Mouse (Mus musculus): Measurements from ENCODE around the gene BC017158. TPM values are rescaled to one million over a fixed set of nuclear protein-coding genes. Genes with fewer than 3 reads are reported as not detected.

Gene BC017158
- polyA plus RNA-seq, 1 experiment from 2014 or later, result 9.9 TPM

- Histone ChIP-seq H3K4me2 (ENCODE audit: low read length) (no peak overlapping the region), H3K4me1 (ENCODE audit: control insufficient read depth, insufficient read depth, low read length) (no peaks in the 10 kb centered on the region), H3K27me3 (replicated peaks; ENCODE audit: control insufficient read depth, insufficient read depth, low read length) (no peaks in the 10 kb centered on the region), H3K4me3 (ENCODE audit: low read depth, low read length) (no peak overlapping the region), H3K9me3 (replicated peaks; ENCODE audit: control insufficient read depth, low read length) (no peaks in the 10 kb centered on the region), H3K9ac (ENCODE audit: low read length) (no peak overlapping the region), H3K27ac (ENCODE audit: low read depth, low read length) (no peak overlapping the region), H3K36me3 (ENCODE audit: control insufficient read depth, insufficient read depth, low read length) (no peaks in the 10 kb centered on the region)
- DNase-seq (ENCODE audit: low spot score) (no peak), ATAC-seq (no peak)
- WGBS, result 100% methylated on average over 1 of the region's 1 CpGs
Measured at GRCm38 (mm10) chr7:128332896-128333295, 34.9 kb upstream of the BC017158 start.

- ATAC-seq (no peak), DNase-seq (ENCODE audit: low spot score) (no peak)
- H3K27ac ChIP-seq (ENCODE audit: low read depth, low read length), result no peak overlapping the region
- WGBS, result 71% methylated on average over 9 of the region's 9 CpGs
- H3K36me3 ChIP-seq (ENCODE audit: control insufficient read depth, insufficient read depth, low read length), result no peaks in the 10 kb centered on the region
- no peaks in the 10 kb centered on the region for H3K9me3 ChIP-seq (replicated peaks; ENCODE audit: control insufficient read depth, low read length)
- H3K9ac ChIP-seq (ENCODE audit: low read length), result no peak overlapping the region
- H3K4me2 ChIP-seq (ENCODE audit: low read length), result no peak overlapping the region
- no peaks in the 10 kb centered on the region for H3K27me3 ChIP-seq (replicated peaks; ENCODE audit: control insufficient read depth, insufficient read depth, low read length)
- H3K4me1 ChIP-seq (ENCODE audit: control insufficient read depth, insufficient read depth, low read length), result no peaks in the 10 kb centered on the region
- no peak overlapping the region for H3K4me3 ChIP-seq (ENCODE audit: low read depth, low read length)
Measured at GRCm38 (mm10) chr7:128330981-128331380, 33.0 kb upstream of the BC017158 start.

DNA sequence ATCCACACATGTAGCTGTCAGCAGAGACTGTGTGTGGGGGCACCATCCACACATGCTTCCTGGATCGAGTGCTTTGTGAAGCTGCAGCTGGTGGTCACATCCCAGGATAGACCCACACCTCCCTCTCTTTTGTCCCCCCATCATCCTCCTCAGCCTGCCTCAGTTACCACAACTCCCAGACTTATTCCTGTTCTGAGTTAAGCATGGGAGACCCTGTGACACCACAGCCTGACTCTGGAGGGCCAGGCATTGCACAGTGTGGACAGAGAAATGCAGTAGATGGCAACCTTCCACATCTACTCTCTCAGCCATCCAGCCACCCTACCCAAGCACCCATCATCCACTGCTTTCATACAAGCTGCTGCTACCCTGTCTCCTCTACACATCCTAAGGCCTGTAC is 27.0 kb upstream of the BC017158 start:
- ATAC-seq (no peak), DNase-seq (ENCODE audit: low spot score) (no peak)
- Histone ChIP-seq H3K9ac (ENCODE audit: low read length) (no peak overlapping the region), H3K4me3 (ENCODE audit: low read depth, low read length) (no peak overlapping the region), H3K36me3 (ENCODE audit: control insufficient read depth, insufficient read depth, low read length) (no peaks in the 10 kb centered on the region), H3K27me3 (replicated peaks; ENCODE audit: control insufficient read depth, insufficient read depth, low read length) (no peaks in the 10 kb centered on the region), H3K27ac (ENCODE audit: low read depth, low read length) (no peak overlapping the region), H3K9me3 (replicated peaks; ENCODE audit: control insufficient read depth, low read length) (no peaks in the 10 kb centered on the region), H3K4me1 (ENCODE audit: control insufficient read depth, insufficient read depth, low read length) (no peaks in the 10 kb centered on the region), H3K4me2 (ENCODE audit: low read length) (no peak overlapping the region)
- WGBS, result 86% methylated on average over 1 of the region's 1 CpGs

GRCm38 (mm10) chr7:128321260-128321659 is 23.3 kb upstream of the BC017158 start:
- WGBS, result 88% methylated on average over 7 of the region's 7 CpGs

DNA sequence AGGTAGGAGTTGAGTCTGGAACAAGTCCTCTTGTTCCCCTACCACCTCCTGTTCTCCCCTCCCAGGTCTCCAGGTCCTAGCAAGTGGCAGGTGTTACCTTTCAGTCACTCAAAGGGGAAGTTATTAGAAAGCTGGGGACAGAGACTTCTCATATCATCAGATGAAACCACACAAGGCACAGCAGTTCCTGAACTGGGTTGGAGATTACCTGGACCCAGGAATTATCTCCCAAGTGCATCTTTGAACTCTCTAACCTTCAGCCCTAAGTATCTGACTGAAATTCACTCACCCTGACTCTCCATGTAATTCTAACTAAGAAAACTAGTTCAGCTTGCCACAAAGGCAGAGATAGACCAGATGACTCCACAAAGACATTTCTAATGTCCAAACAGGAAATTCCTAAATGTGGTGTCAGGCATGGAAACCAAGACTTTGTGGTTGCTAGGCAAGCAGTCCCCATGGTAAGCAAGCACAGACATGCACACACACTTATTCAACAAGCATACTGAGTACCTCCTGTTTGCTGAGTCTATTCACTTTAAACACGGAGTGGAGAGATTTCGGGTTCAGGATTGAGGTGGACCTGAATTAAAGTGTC is 22.3 kb upstream of the BC017158 start:
- Histone ChIP-seq H3K9ac (ENCODE audit: low read length) (no peak overlapping the region), H3K27me3 (replicated peaks; ENCODE audit: control insufficient read depth, insufficient read depth, low read length) (no peaks in the 10 kb centered on the region), H3K36me3 (ENCODE audit: control insufficient read depth, insufficient read depth, low read length) (no peaks in the 10 kb centered on the region), H3K4me2 (ENCODE audit: low read length) (no peak overlapping the region), H3K4me1 (ENCODE audit: control insufficient read depth, insufficient read depth, low read length) (no peaks in the 10 kb centered on the region), H3K27ac (ENCODE audit: low read depth, low read length) (no peak overlapping the region), H3K9me3 (replicated peaks; ENCODE audit: control insufficient read depth, low read length) (no peaks in the 10 kb centered on the region), H3K4me3 (ENCODE audit: low read depth, low read length) (no peak overlapping the region)
- ATAC-seq (no peak), DNase-seq (ENCODE audit: low spot score) (no peak)
- 88% methylated on average over 2 of the region's 2 CpGs for WGBS

More at GRCm38 (mm10) chr7:128321260-128321659, 23.3 kb upstream of the BC017158 start:
- no peak overlapping the region for H3K9ac ChIP-seq (ENCODE audit: low read length)
- DNase-seq (ENCODE audit: low spot score), result no peak
- H3K36me3 ChIP-seq (ENCODE audit: control insufficient read depth, insufficient read depth, low read length), result no peaks in the 10 kb centered on the region
- no peaks in the 10 kb centered on the region for H3K9me3 ChIP-seq (replicated peaks; ENCODE audit: control insufficient read depth, low read length)
- H3K27ac ChIP-seq (ENCODE audit: low read depth, low read length), result no peak overlapping the region
- no peak overlapping the region for H3K4me3 ChIP-seq (ENCODE audit: low read depth, low read length)
- no peaks in the 10 kb centered on the region for H3K27me3 ChIP-seq (replicated peaks; ENCODE audit: control insufficient read depth, insufficient read depth, low read length)
- ATAC-seq, result no peak
- H3K4me2 ChIP-seq (ENCODE audit: low read length), result no peak overlapping the region
- H3K4me1 ChIP-seq (ENCODE audit: control insufficient read depth, insufficient read depth, low read length), result no peaks in the 10 kb centered on the region

DNA sequence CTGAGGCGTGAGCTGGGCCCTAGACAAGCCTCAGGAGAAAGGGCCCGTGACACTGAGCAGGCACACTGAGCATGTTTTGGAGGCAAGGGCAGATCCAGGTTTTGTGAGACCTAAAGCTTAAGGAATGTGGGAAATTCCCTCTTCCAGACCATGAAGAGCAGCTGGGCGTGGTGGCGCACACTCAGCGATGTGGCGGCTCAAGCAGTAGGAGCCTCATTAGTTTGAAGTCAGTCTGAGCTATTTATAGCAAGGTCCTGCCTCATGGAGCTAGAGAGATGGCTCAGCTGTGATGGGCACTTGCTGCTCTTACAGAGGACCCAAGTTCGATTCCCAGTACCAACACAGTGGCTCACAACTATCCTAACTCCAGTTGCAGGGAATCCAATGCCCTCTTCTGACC is 21.2 kb upstream of the BC017158 start:
- Histone ChIP-seq H3K9me3 (replicated peaks; ENCODE audit: control insufficient read depth, low read length) (no peaks in the 10 kb centered on the region), H3K4me3 (ENCODE audit: low read depth, low read length) (no peak overlapping the region), H3K27me3 (replicated peaks; ENCODE audit: control insufficient read depth, insufficient read depth, low read length) (no peaks in the 10 kb centered on the region), H3K4me2 (ENCODE audit: low read length) (no peak overlapping the region), H3K27ac (ENCODE audit: low read depth, low read length) (no peak overlapping the region), H3K4me1 (ENCODE audit: control insufficient read depth, insufficient read depth, low read length) (no peaks in the 10 kb centered on the region), H3K9ac (ENCODE audit: low read length) (no peak overlapping the region), H3K36me3 (ENCODE audit: control insufficient read depth, insufficient read depth, low read length) (no peaks in the 10 kb centered on the region)
- no peak for DNase-seq (ENCODE audit: low spot score)
- no peak for ATAC-seq
- 84% methylated on average over 7 of the region's 7 CpGs for WGBS

DNA sequence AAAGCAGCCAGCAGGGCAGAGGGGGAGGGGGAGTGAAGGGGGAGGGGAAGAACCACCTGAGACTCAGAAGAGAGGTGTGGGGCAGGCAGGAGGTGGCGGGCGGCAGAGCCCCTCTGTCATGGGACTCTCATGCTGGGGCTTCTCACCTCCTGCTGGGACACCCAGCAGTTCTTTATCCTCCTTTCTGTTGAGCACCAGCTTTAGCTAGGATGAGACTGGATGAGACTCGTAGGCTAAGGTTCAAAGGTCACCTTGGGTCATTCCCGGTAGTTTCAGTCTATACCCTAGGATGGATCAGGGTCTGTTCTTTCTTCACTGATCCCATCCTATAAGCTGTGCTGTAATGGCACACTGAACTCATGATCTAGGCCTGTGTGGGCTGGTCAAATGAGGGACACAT is 19.0 kb upstream of the BC017158 start:
- H3K27ac ChIP-seq (ENCODE audit: low read depth, low read length), result no peak overlapping the region
- H3K9ac ChIP-seq (ENCODE audit: low read length), result no peak overlapping the region
- H3K9me3 ChIP-seq (replicated peaks; ENCODE audit: control insufficient read depth, low read length), result no peaks in the 10 kb centered on the region
- ATAC-seq, result no peak
- WGBS, result 44% methylated on average over 3 of the region's 4 CpGs
- no peak for DNase-seq (ENCODE audit: low spot score)
- no peak overlapping the region for H3K4me3 ChIP-seq (ENCODE audit: low read depth, low read length)
- no peaks in the 10 kb centered on the region for H3K27me3 ChIP-seq (replicated peaks; ENCODE audit: control insufficient read depth, insufficient read depth, low read length)
- H3K4me2 ChIP-seq (ENCODE audit: low read length), result no peak overlapping the region
- no peaks in the 10 kb centered on the region for H3K36me3 ChIP-seq (ENCODE audit: control insufficient read depth, insufficient read depth, low read length)
- no peaks in the 10 kb centered on the region for H3K4me1 ChIP-seq (ENCODE audit: control insufficient read depth, insufficient read depth, low read length)

DNA sequence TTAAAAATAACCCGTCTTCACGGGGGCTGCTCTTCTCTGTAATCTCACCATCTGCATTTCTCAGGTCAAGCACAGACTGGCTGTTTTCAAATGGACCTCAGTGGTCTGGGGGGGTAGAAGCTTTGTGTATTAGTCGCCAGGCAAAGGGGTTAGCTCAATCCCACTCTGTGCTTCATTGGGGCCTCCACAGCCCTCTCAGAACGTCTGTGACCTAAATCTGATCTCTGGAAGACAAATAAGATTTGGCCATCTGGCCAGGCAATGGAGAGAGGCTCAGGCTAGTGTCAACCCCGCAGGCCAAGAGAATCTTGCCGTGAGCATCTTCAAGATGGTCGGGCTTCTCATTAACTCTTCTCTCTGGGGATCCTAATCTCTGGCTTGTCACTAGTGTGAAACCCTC is 16.5 kb upstream of the BC017158 start:
- ATAC-seq (no peak), DNase-seq (ENCODE audit: low spot score) (no peak)
- no peaks in the 10 kb centered on the region for H3K27me3 ChIP-seq (replicated peaks; ENCODE audit: control insufficient read depth, insufficient read depth, low read length)
- H3K4me1 ChIP-seq (ENCODE audit: control insufficient read depth, insufficient read depth, low read length), result no peaks in the 10 kb centered on the region
- no peak overlapping the region for H3K9ac ChIP-seq (ENCODE audit: low read length)
- H3K36me3 ChIP-seq (ENCODE audit: control insufficient read depth, insufficient read depth, low read length), result no peaks in the 10 kb centered on the region
- no peak overlapping the region for H3K27ac ChIP-seq (ENCODE audit: low read depth, low read length)
- H3K9me3 ChIP-seq (replicated peaks; ENCODE audit: control insufficient read depth, low read length), result no peaks in the 10 kb centered on the region
- H3K4me3 ChIP-seq (ENCODE audit: low read depth, low read length), result no peak overlapping the region
- WGBS, result 81% methylated on average over 7 of the region's 7 CpGs
- no peak overlapping the region for H3K4me2 ChIP-seq (ENCODE audit: low read length)

DNA sequence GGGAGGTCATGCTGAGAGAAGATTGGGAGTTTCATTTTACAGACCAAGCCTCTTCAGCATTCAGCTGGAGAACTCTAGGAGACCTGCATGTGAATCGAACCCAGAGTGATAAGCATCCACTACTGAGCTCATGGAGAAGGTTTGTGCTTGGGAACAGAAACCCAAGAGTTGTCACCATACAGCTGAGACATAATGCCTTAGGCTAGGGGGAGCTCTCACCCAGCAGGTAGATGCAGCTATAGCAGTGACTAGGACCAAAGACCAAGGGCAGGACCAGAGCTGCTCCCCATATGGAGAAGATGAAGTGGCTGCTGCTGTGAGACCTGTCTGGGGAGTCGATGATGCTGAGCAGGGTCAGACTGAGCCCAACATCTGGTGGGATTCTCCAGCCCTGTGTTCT is 15.6 kb upstream of the BC017158 start:
- Histone ChIP-seq H3K4me1 (ENCODE audit: control insufficient read depth, insufficient read depth, low read length) (no peaks in the 10 kb centered on the region), H3K9ac (ENCODE audit: low read length) (no peak overlapping the region), H3K27ac (ENCODE audit: low read depth, low read length) (no peak overlapping the region), H3K4me2 (ENCODE audit: low read length) (no peak overlapping the region), H3K9me3 (replicated peaks; ENCODE audit: control insufficient read depth, low read length) (no peaks in the 10 kb centered on the region), H3K4me3 (ENCODE audit: low read depth, low read length) (no peak overlapping the region), H3K27me3 (replicated peaks; ENCODE audit: control insufficient read depth, insufficient read depth, low read length) (no peaks in the 10 kb centered on the region), H3K36me3 (ENCODE audit: control insufficient read depth, insufficient read depth, low read length) (no peaks in the 10 kb centered on the region)
- 91% methylated on average over 2 of the region's 2 CpGs for WGBS
- no peak for DNase-seq (ENCODE audit: low spot score)
- ATAC-seq, result no peak
